Mouse (Mus musculus) E14TG2a.4 (cell line): ENCODE measurements at regions not wholly inside any gene's neighbourhood (a gene's known extent, or its start where the extent isn't known, plus 50 kb on each side); places are given as distances from the start of the nearest gene placed in this dataset.

Experiments
- CTCF ChIP-seq: conservative IDR thresholded peaks from 2 replicates; pipeline ENCODE4 v1.5.1; 2014; ENCODE audit warnings: low read length
- POU5F1 ChIP-seq: IDR thresholded peaks from 2 replicates; pipeline ENCODE4 v1.6.1; 2014; ENCODE audit warnings: low read length, borderline replicate concordance

GRCm38 (mm10) chr8:11914681-11915474 lies 74.6 kb downstream of the Tex29 start:
- TF ChIP-seq CTCF = no peak
- TF ChIP-seq POU5F1 = no peak
